Mouse (Mus musculus) thymus, postnatal 25 days (tissue): ENCODE data around the gene Adgrb3.

Experiments
- DNase-seq: peaks from one replicate; pipeline ENCODE4 v3.0.0; 2022

Adgrb3 gene

DNA sequence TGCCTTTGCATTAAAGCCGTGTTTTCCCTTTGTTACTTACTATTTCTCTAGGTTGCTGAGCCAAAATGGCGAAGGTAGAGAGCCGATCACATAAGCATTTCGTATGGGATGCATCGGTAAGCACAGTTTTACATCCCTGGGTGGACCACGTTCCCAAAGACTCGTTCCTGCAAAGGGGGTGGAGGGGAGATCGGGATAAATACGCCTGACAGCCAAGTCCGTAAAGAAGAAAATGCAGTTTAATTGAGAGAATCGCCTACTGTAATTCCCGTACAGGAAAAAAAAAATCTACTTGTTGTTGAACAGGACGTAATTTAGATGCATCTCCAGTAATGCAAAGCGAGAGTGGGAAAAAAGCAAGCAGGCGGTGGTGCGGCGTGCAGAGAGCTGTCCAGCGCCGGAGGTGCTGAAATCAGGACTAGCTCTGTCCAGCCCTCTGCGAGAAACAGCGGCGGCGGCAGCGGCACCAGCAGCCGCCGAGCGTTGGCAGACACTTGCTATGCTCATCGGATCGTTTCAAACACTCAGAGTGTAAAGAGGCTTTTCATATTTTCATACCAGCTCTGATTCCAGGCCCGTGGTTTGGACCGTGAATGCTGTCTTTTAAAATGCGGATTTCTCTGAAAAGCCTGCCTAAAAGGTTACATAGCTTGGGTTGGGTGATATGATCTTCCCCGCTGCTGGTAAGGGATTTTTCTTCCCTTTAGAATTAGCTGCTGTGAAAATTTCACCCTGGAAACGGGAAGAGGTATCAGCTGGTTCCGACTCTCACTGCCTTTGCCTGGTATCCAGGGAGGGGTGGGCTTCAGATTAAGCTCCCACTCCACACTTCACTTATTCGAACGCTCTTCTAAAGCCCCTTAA, 600.9 kb downstream of the Adgrb3 start:
- DNase-seq, result peak; percentile 10

DNA sequence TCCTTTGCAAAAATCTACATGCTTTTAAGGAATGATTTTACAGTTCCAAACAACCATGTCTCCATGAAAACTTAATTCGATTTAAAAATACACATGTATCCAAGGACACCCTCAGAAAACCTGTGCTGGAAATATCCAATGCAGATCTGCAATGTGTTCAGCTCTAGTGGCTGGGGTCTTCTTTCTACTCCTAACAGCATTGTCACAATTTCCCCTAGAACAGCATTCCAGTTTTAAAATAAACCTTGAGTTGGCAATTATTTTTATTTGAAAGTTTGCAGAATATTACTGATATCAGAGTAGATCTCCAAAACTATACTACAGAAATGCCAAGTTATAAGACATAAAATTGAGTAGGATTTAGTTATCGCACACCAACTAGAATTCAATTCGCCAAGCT, 601.6 kb downstream of the Adgrb3 start:
- no peak for DNase-seq

DNA sequence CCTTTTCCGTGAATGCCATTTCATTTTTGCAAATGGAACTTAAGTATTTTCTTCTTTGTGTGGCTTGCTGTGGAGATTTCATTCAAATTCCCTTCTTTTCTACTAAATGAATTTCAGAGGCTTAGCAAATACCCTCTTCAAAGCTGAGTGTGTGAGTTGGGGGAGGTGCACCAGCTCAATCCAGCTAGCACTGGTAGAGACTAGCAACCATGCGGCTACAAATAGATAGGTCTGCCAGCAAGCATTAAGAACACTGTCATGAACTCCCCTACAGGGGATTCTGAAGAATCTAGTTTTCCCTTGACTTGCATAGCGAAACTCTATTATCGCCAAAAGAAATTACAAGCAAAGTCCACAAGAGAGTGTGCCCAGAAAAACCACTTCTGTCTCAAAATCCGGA, 624.9 kb downstream of the Adgrb3 start:
- DNase-seq, result no peak

DNA sequence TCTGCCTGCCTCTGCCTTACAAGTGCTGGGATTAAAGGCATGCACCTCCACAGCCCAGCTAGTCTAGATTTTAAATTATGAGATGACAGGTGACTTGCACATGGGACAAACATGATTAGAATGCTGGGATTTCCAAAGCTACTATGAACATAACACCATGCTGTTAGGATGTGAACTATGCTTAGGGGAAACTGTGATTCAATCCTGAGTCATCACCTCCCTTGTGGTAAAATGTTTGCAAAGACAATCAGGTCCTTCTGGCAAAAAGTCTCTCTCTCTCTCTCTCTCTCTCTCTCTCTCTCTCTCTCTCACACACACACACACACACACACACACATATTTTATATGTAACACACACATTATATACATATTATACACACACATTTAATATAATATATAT, 630.1 kb downstream of the Adgrb3 start:
- DNase-seq, result no peak

DNA sequence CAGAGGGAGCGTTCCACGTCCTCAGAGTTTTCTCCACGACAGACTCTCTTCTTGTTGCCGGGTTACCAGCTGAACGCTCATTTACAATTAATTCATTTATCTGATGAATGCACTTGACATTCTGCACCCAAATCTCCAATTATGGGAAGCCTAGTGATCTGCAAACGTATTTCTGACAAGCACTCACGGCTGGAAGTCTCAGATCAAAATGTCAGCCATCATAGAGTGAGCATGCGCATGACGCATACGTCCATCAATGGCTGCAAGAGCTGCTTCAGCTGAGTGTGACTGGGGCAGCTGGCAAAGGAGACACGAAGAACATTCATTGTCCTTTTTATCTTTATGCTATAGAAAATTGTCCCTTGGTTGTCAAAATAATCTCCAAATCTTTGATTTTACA, 637.5 kb downstream of the Adgrb3 start:
- DNase-seq, result no peak

DNA sequence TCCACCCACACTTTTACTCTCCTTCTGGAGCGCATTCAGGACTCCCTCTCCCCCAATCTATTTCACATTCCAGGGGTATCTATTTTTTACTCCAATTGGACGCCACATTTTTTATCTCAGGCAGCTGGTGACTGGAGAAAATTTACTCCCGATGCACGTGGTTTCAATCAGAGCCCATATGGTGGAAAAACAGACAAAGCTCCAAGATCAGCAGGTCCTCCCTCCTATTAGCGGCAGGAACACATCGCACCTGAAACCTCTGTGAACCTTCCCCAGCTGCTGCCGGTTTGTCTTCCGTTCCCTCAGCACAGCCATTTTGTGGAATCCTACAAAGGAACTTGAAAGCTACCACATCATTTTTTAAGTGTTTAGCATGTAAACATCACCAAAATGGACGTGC, 640.2 kb downstream of the Adgrb3 start:
- DNase-seq, result no peak

DNA sequence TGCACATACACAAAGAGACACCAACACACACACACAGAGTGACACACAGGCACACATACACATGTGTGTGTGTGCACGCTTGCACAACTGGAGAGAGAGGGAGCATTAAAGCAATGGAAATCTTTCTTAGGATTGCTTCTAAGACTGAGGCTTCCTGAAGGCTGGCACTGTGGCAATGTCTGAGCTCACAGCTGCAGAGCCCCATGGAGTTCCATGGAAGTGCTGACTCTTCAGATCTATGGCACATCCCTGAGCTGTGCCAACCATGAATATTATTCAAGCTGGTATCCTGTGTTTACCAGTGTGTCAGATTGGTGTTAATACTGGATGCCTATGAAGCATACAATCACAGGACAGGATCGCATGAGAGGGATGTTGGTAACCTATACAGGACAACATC, 643.6 kb downstream of the Adgrb3 start:
- DNase-seq, result no peak

DNA sequence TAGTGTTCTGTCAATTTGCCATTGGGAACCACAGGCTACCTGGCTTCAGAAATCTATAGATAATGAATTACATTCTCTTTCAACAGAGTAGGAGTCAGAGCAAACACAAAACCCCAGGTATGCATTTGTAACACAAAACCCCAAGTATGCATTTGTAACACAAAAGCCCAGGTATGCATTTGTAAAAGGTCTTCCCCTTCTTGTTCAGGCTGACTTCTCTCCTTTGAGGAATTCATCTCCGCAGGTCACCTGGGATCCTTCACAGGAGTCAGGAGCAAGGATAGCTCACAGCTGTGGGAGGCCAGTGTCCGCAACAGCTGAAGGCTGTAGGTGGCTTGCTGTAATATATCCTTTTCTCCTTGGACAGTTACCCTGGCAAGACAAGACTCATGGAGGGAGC, 647.6 kb downstream of the Adgrb3 start:
- DNase-seq, result no peak

DNA sequence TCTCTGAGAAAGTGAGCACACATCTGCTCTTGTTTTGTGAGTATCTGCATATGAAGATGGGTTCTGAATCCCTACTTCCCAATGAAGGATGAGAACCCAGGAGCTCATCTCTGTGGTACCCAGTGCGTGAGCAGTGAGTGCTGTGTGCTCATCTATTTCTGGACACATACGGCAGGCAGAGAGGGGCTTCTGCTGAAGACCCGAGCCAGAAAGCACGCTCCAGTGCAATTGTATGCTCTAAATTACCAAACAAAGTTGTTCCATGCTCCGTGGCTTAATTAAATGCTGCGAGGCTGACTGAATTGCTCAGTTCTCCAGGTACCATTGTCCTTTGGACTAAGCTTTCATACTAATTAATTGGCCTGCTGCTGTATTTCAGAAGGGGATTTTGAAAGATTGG, 648.9 kb downstream of the Adgrb3 start:
- DNase-seq, result no peak

DNA sequence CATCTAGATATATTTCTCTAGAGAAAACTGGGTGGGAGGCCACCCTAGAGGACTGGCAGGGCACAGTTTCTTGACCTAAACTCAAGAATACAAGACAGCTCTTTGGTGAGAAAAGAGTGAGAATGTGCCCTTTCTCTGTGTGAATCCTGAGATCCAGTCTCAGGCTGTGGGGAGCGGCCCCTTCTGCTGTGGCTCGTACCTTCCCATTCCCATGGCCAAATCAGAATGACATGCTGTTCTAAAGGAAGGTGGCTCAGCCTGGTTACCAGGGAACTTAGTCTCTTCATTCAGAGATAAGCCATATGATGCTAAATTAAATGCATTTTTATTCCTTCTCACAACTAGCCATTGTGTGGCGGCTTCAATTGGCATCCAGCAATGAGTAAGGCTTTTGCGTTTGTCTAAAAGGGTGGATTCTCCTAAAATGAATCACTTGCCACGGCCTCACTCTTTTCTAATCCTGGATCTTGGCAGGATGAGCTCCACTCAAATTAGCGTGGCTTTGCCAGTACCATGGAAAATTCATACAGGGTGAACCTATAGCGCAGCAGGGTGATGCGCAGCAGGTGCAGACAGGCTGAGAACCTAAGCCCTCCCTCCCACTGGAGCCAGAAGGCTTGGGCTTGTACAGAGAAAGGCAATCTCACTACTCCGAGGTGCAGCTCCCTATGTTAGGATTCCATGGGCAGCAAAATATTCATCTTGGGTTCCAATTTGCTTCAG, 649.5 kb downstream of the Adgrb3 start:
- DNase-seq, result no peak

DNA sequence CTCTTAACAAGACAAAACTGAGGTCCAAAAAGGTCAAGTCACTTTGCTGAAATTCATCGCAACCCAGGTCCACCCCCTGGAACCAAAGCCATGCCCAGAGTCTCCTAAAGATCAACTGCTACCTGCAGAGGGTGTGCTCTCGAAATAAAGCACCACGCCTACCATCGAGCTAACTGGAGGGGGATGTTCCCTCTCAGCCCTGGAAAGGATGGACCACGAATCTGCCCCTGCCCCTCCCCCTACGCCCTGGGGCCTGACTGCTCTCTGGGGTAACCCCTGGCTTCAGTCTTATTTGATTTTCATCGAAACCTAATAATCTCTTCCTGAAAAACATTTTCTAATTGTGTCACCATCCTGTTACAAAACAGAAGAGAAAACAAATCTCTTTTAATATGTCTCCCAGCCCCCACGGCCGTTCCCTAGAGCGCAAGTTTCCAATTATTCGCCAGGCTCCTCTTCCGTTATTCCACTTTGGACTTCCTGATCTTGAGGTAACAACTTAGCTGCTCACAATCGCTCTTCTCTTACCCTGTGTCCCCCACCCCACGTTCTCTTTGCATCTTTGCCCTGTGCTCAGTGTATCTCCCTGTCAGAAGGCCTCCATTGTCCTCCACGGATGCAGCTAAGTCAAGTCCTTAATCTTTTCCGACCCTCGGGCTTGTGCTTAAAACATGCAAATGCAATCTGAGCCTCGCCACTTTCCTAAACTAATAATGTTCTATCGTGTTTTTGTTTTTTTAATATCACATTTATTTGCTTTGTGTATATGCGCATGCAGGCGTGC, 651.0 kb downstream of the Adgrb3 start:
- no peak for DNase-seq

DNA sequence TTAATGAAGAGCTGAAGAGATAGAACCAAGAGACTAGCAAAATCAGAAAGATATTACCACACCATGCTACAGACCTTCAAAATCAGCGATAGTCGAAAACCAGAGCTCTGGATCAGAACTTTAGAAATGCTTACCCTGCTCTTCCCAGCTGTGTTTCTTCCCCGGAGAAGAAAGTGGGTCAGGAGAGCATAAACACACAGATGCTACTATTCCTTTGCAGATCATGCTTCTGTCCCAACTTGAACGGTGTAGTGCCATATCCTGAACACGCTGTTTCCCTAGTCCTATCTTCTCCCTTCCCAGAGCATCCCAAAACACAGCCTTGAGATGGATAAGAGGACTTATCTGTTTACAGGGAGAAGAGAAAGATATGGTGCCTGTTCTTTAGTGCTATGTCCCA, 662.4 kb downstream of the Adgrb3 start:
- no peak for DNase-seq

DNA sequence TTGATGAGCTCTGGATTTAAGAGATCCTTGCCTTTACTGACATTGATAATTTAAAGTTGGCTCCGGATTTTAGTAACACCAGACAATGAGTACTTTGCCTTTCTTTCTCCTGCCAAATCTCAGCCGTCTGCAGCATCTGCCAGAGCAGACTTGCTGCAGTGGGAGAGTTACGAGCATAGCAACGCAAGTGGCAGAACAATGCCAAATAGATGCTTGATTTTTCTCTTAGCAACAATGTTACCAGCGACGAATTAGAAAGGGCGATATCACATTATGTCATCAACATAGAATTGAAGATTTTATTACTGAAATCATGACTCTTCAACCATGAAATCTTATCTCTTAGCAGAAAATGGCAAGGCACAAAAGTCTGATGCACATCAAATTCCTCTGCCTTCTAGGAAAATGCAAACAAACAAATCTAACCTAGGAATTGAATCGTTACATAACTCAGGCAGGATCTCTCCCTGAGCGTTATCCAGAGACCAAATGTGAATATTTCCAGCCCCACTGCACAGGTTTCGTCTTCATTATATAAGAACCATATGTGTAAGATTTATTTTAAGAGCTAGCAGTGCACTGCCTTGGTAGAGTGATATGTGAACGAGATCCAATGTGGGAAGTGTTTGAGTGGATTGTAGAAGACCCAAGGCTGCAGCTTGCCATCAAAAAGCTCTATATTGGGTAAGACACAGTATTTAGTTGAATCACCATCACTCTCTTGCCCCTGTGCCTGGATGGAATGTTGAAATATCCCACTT, 663.3 kb downstream of the Adgrb3 start:
- no peak for DNase-seq

DNA sequence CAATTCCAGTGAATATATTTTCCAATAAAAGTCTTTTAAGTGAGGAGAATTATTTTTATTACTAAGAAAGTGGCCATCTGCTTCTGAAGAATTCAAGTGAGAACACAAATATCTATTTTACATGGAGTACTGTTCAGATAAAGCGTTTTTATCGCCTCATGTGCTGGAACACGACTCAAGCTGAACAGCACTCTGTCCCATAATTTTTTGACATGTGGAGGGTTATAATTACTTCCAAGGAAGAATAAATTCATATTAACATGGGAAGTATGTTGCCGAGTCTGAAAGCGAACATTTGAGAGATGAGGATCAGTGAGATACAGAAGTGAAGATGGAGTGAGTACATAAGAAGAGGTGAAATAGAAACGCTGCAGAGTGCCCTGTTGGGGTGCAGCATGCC, 665.9 kb downstream of the Adgrb3 start:
- no peak for DNase-seq

DNA sequence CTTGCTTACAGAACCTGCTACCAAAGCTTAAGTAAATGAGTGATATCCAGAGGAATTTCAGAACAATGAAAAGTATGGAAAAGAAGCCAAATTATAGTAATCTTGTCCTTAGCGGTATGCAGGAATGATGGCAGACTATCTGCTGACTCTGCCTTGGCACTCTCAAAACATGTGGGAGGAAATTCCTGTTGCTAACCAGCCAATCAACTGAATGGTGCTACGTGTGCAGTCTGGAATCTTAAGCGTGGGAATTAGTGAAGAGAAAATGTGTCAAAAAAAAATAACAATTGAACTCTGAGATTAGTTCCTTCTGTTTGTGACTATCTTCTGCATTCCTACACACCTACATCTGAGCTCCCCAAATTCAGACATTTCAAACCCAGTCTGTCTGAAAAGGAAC, 683.3 kb downstream of the Adgrb3 start:
- DNase-seq, result no peak

DNA sequence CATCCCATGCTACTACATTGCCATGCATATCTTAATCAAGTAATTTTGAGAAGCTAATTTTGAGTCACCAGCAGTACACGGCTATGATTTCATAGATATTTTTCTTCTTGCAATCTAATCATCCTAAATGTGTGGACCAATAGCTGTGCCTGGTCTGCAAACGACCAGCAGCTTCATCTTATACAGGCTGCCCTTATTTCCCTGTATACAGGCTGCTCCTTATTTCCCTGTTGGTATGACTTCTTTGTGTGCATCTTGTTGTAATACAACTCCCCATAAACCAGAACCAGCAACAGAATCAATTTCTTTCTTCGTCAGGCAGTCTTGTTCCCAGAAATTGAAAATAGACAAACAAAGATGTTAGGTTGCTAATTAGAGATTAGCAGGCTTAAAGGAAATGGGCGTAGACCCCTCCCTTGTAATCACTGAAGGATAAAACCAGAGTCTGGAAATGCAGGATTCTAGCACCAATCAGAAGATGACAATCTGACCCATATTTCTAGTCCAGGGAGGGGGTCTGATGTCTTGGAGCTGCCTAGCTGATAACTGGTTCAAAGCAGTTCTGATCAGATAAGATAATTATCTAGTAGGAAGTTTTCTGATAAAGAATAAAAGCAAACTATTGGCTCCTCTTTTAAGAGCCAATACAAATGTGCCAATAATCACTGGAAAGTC, 697.2 kb downstream of the Adgrb3 start:
- no peak for DNase-seq

DNA sequence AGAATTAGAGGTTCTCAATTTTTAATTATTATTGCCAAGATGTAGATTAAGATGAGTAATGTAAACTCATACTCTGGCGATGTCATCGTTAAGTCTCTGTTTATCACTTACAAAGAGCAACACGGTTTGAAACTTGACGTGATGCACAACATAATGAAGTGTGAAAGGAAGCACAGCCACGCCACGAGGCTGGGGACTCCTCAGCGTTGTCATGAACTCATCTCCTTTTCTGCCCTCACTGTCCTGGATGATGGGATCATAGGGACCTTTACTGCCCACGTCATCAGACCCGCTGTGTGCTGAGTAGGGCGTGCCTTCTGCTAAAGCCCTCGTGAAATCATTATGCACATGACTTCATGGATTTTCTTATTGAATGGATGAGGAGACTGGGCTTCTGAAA, 714.0 kb downstream of the Adgrb3 start:
- DNase-seq, result no peak

DNA sequence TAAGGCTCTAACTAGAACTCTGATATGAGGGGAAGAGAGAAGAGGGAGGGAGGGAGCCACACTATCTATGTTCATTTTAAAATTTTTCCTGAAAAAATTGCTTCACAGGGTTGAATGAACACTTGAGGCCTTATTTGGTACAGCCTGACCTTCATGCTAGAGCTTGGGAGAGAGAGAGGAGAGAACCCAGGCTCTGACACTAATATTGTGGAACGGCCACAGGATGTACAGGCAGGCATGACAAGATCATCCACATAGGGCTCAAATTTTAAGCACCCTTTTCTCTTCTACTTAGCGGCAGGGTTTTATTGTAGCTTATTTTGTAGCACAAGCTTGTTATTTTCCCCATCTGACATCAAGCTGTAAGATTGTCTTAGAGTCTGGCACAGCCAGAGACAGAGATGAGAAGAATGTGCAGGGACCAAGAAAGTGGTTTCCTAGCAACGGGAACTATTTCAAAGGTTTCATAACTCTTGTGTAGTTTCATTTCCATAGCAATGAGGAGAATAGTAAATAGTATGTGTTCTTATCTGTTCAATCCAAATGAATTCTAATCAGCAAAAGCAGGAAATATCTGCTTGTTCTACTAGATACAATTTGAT, 721.9 kb downstream of the Adgrb3 start:
- DNase-seq, result no peak

DNA sequence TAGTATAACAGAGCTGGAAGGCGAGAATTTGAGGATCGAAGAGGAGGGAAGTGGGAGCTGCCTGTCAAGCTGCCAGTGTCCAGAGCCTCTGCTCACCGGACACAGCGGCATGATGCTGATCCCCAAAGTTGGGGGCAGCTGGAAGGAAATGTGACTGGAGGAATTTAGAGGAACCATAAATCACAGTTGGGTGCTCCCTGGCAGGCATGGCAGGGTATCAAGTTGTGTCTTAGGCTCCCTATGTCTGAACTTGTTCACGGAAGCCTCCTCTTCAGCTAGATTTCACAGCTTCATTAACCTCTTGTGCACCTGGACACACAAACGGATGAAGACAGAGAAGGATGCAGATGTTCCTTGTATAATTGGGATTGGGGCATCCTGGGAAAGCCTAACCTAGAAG, 722.8 kb downstream of the Adgrb3 start:
- no peak for DNase-seq

DNA sequence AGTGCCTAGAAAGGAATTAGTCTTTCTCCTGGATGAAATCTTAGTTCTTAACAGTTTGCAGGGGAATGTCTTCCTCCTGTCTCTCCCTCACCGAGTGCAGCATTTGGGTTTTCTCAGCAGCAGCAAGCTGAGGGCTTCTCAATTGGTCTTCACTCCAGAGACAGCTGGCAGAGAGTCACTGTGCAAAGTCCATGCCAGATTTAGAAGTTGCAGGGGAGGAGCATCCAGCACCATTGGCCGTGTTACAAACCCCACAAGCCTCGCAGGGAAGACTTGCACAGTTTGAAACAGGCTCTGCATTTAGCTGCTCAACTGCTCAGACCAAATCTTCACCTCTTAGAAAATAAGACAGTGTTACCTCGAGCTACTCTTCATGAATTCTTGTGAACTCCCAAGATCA, 724.1 kb downstream of the Adgrb3 start:
- no peak for DNase-seq

DNA sequence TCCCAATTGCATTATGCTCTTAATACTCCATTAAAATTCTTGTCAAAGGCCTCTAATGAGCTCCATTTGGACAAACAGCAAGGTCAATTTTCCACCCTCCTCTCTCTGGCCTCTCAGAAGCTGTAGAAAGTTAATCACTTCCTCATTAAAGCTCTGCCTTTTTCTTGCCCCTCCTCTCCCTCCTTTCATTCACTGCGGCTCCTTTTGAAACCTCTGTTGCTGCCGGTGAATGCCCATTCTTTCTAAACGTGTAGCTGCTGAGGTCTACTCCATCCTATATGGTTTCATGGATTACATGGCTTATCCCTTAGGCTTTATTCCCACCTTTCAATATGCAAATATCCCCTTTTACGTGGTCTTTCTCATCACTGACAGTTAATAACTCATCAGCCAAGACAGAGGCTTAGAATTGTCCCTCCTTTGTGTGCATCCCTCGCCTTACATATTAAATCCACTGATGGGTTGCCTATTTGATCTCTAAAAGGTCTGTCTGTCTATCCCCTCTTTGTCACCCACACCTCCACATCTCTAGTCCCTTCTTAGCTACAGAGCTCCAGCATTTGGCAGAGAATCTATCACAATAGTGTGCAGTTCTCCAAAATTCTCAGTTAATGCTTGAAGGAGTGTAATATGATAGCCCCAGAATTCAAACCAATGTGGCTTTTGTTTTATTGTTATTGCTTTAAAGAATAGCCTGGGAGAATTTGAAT, 741.3 kb downstream of the Adgrb3 start:
- DNase-seq, result no peak
